Mouse (Mus musculus): ENCODE measurements around the gene Stra8. TPM values are rescaled to one million over a fixed set of nuclear protein-coding genes. Genes with fewer than 3 reads are reported as not detected.
A peak's percentile ranks its signal among the peaks of the same experiment; 100 is the strongest.

The Stra8 gene
- polyA plus RNA-seq, 1 experiment from 2014 or later = not detected

DNA sequence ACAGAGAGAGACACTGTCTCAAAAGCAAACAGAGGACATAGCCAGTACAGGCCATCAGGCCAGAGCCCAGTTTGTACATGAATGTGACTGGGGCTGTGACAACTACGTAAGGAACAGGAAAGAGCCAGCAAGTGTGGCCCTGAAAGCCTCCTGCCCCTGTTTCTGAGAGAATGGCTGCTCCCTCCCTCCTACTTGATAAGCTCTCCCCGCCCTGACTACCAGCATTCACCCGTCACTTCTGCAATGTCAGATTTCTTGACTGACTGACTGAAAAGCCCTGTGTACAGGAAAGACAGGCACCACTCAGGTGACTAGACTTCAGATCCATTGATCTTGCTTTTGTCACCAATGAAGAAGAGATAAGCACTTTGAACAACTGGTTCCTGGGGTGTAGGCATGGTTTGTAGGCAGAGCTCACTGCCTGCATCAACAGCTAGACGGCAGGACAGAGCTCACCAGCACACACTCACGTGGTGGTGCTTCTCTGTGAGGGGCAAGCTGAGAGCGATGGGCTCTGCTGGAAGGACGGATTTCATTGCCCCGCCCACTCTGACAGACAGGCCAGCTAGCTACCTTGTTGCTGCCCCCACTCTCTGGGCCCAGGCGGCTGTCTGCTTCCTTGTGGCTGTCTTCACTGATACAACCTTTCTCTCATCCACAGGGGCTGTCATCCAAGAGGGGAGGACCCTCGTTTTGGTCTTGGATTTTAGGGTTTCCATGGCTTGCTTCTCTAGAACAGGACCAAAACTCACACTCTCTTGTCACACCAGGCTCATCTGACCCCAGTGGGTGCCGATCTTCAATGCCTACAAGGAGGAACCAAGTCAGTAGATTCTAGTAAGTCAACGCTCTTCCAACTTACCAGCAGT lies 43.8 kb upstream of the Stra8 start:
- H3K27me3 ChIP-seq (ENCODE audit: insufficient read depth, low read length) = no peaks in the 10 kb centered on the region
- 48% methylated on average over 12 of the region's 12 CpGs for WGBS
- peak overlapping the region; percentile 90 for H3K4me2 ChIP-seq
- H3K9ac ChIP-seq = peak overlapping the region; percentile 85
- ATAC-seq (ENCODE audit: insufficient read depth) (no peak), DNase-seq (peak; percentile 55)
- H3K4me1 ChIP-seq (ENCODE audit: insufficient read depth) = peaks cover 14% of the 10 kb centered on the region; the same call in 1 of the 2 replicates
- peak; percentile 38; the same call in 1 of the 2 replicates for TF ChIP-seq CTCF (IDR thresholded peaks at IDR 0.05; ENCODE audit: low read depth)
- no peaks in the 10 kb centered on the region for H3K9me3 ChIP-seq (ENCODE audit: low read depth, low read length)
- H3K4me3 ChIP-seq (ENCODE audit: low read depth, low read length) = peak overlapping the region; percentile 77
- H3K36me3 ChIP-seq (ENCODE audit: insufficient read depth) = peaks cover 27% of the 10 kb centered on the region; the same call in 1 of the 2 replicates
- peak overlapping the region; percentile 94; the same call in 1 of the 2 replicates for H3K27ac ChIP-seq (ENCODE audit: low read depth)

DNA sequence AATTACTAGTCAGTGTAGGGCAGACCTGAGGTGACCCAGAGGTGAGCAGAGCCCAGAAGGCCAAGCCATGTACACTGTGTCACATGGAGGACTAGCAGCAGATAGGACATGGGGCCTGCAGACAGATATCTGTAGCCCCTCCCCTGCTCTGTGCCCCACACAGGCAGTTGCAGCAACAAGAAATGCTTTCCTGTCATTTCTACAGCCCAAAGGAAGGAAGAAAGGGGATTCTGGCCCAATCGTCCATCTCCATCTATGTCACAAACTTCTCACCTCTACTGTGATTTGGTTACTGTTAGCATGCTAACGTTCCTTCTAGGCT lies 43.2 kb upstream of the Stra8 start:
- Histone ChIP-seq H3K9me3 (ENCODE audit: low read depth, low read length) (no peaks in the 10 kb centered on the region), H3K27ac (ENCODE audit: low read depth) (peak overlapping the region; percentile 94), H3K9ac (peak overlapping the region; percentile 85), H3K4me3 (ENCODE audit: low read depth, low read length) (peak overlapping the region; percentile 77), H3K27me3 (ENCODE audit: insufficient read depth, low read length) (no peaks in the 10 kb centered on the region), H3K4me1 (ENCODE audit: insufficient read depth) (peaks cover 14% of the 10 kb centered on the region; the same call in 1 of the 2 replicates), H3K36me3 (ENCODE audit: insufficient read depth) (peaks cover 31% of the 10 kb centered on the region; the same call in 1 of the 2 replicates), H3K4me2 (peak overlapping the region; percentile 90)
- WGBS = 7% methylated on average over 2 of the region's 2 CpGs
- ATAC-seq (ENCODE audit: insufficient read depth) = no peak; the same call in 1 of the 2 replicates
- TF ChIP-seq CTCF (IDR thresholded peaks at IDR 0.05; ENCODE audit: low read depth) = no peak
- no peak for DNase-seq

DNA sequence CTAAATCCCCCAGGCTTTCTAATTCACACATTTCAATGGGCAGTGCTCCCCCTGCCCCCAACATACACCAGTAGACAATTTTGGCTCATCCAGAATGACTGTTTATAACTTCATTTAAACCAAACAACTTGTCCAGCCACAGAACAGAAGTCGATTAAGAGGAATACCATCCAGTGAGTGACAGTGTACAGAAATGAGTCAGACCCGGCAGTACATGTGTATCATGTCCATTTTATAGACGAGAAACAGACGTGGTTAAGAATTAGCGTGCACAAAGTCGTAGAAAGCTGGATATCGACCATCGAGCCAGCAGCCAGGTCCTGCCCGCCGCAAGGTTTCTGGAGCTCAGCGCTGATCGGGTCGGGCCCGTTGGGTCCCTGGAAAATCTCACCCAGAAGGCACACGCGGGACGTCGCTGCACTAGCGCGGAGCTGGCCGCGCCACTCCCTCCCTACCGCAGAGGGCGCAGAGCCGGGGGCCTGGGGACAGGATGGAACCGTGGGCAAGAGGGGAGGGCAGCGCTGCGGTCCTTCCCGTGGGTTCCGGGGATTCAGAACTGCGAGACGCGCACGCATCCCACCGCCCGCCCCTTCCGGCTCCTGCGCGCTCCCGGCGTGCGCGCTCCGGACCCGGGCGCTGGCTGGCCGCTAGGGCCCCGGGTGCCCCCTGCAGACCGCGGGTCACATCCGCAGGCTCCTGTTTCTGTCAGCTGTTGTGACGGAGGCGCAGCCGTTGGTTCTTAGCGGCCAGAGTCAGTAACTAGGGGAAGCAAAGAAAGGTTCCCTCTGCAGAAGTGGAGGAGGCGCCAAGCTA lies 42.2 kb upstream of the Stra8 start, which contains the start of gene Cyren:
Cyren (minus strand) TSS at position 552 of the 813 bp plus-strand sequence.
- ATAC-seq (ENCODE audit: insufficient read depth) = peak; percentile 90
- Histone ChIP-seq H3K4me2 (peak within 1 kb of the TSS; percentile 90), H3K4me3 (ENCODE audit: low read depth, low read length) (peak within 1 kb of the TSS; percentile 77), H3K9me3 (ENCODE audit: low read depth, low read length) (no peaks in the 10 kb centered on the region), H3K27ac (ENCODE audit: low read depth) (peak within 1 kb of the TSS; percentile 94), H3K4me1 (ENCODE audit: insufficient read depth) (peaks cover 14% of the 10 kb centered on the region; the same call in 1 of the 2 replicates), H3K36me3 (ENCODE audit: insufficient read depth) (peaks cover 36% of the 10 kb centered on the region), H3K9ac (peak within 1 kb of the TSS; percentile 85), H3K27me3 (ENCODE audit: insufficient read depth, low read length) (no peaks in the 10 kb centered on the region)
- peak; percentile 49 for TF ChIP-seq CTCF (IDR thresholded peaks at IDR 0.05; ENCODE audit: low read depth)
- under 1% methylated on average over 54 of the region's 56 CpGs for WGBS
- peak; percentile 97 for DNase-seq

DNA sequence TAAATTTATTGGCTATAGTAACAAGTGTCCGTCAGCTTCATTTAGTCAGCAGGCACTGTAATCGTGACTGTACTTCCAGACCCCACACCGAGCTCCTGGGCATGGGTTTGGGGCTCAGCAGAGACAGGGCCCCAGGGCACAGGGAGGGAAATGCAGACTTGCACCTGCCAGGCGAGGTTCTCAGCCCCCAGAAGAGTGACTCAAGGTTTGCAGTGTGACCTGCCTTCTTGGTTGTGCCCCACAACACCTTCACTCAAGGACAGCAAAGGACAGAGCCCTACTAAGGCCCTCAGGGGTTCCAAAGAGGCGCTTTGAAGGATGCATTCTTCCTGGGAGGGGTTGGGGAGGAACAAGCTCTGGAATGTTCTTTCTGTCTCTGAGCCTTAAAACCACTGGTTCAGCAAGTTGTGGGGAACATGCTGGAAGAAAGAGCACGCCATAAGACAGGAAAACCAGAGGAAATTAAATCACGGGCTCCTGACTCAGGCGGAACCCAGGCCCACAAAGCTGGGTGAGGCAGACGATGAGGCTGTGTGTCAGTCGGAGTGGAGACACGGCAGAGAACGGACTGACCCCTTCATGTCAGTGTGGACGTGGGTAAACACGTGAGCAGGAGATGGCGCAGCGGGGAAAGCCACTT lies 40.7 kb upstream of the Stra8 start:
- peaks cover 40% of the 10 kb centered on the region for H3K36me3 ChIP-seq (ENCODE audit: insufficient read depth)
- peaks cover 14% of the 10 kb centered on the region; the same call in 1 of the 2 replicates for H3K4me1 ChIP-seq (ENCODE audit: insufficient read depth)
- no peaks in the 10 kb centered on the region for H3K27me3 ChIP-seq (ENCODE audit: insufficient read depth, low read length)
- no peak overlapping the region for H3K27ac ChIP-seq (ENCODE audit: low read depth)
- DNase-seq = no peak
- ATAC-seq (ENCODE audit: insufficient read depth) = no peak
- no peak overlapping the region for H3K9ac ChIP-seq
- no peaks in the 10 kb centered on the region for H3K9me3 ChIP-seq (ENCODE audit: low read depth, low read length)
- 86% methylated on average over 16 of the region's 16 CpGs for WGBS
- no peak for TF ChIP-seq CTCF (IDR thresholded peaks at IDR 0.05; ENCODE audit: low read depth)
- no peak overlapping the region for H3K4me3 ChIP-seq (ENCODE audit: low read depth, low read length)
- no peak overlapping the region for H3K4me2 ChIP-seq

DNA sequence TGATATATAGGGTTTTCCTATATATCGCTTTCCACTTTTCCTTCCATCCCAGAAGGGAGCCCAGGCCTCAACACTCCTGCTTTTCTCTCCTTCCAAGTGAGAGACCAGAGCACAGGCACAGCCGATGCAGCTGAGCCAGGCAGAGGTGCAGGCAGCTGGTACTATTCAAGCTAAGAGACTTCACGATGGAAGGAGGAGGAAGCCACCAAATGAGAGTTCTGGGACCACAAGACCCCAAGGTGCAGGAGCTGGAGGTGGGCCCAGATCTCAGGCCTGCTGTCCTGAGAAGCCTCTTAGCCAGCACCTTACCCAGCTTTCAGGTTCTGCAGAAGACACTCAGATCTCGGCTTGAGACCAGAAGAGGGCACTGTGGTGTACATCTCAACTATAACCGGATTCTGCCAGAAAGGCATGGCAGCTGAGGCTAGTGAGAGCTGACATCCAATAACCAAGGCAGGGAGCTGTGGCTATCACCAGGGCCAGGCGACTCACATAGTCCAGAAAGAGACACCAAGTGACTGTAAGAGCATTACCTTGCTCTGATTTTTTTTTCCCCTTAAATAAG lies 40.0 kb upstream of the Stra8 start:
- 54% methylated on average over 6 of the region's 6 CpGs for WGBS
- no peak overlapping the region for H3K9ac ChIP-seq
- TF ChIP-seq CTCF (IDR thresholded peaks at IDR 0.05; ENCODE audit: low read depth) = peak; percentile 58
- no peak overlapping the region for H3K27ac ChIP-seq (ENCODE audit: low read depth)
- H3K4me1 ChIP-seq (ENCODE audit: insufficient read depth) = peaks cover 14% of the 10 kb centered on the region; the same call in 1 of the 2 replicates
- peak; percentile 77 for DNase-seq
- H3K27me3 ChIP-seq (ENCODE audit: insufficient read depth, low read length) = no peaks in the 10 kb centered on the region
- H3K4me2 ChIP-seq = no peak overlapping the region
- no peak overlapping the region for H3K4me3 ChIP-seq (ENCODE audit: low read depth, low read length)
- ATAC-seq (ENCODE audit: insufficient read depth) = no peak
- H3K36me3 ChIP-seq (ENCODE audit: insufficient read depth) = peaks cover 48% of the 10 kb centered on the region
- H3K9me3 ChIP-seq (ENCODE audit: low read depth, low read length) = no peaks in the 10 kb centered on the region

DNA sequence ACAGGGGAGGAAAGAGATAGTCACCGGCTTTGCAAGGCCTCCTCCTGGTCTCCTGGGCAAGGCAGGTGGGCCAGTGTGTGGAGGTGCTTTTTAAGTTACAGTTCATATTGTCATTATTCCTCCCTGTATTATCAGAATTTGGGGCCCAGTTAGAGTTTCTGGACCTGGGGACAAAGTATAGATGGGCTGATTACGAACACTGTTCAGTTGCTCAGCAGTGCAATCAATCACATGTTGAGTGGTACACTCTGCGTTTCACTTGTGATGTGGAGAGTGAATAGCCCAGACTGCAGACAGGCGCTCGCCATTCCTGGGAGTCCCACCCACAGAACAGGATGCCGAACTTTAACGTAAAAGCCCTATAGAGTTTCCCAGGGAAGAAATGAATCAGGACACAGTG lies 35.2 kb upstream of the Stra8 start:
- Histone ChIP-seq H3K27ac (ENCODE audit: low read depth) (no peak overlapping the region), H3K27me3 (ENCODE audit: insufficient read depth, low read length) (no peaks in the 10 kb centered on the region), H3K4me3 (ENCODE audit: low read depth, low read length) (no peak overlapping the region), H3K9me3 (ENCODE audit: low read depth, low read length) (no peaks in the 10 kb centered on the region), H3K4me2 (no peak overlapping the region), H3K36me3 (ENCODE audit: insufficient read depth) (peaks cover 84% of the 10 kb centered on the region), H3K9ac (no peak overlapping the region), H3K4me1 (ENCODE audit: insufficient read depth) (no peaks in the 10 kb centered on the region)
- ATAC-seq (ENCODE audit: insufficient read depth) = no peak
- no peak for TF ChIP-seq CTCF (IDR thresholded peaks at IDR 0.05; ENCODE audit: low read depth)
- DNase-seq = no peak
- 86% methylated on average over 7 of the region's 7 CpGs for WGBS

Measured in lung, embryonic 14.5 days (tissue).